Mouse (Mus musculus): ENCODE results near the gene Sept1. TPM values are rescaled to one million over a fixed set of nuclear protein-coding genes. Genes with fewer than 3 reads are reported as not detected.
A peak's percentile ranks its signal among the peaks of the same experiment; 100 is the strongest.

Gene Sept1
- polyA plus RNA-seq, 1 experiment = 2.2 TPM

DNA sequence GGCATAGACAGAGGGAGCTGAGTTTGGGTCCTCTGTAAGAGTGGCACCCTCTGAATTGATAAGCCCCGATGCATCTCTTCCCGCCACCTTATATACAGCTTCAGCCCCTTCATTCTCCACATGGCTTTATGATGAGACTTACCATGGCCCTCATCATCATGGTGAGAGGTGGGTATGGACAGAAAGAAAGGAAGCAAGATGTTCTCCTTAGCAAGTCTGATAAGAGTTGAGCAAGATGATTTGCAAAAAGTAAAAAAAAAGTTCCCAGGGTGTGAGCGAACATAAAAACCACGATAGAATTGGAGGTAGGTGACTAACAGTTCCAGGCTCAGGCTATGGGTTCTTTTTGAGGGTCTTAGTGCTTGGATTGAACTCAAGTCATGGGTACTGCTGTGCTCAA lies 14.3 kb downstream of the Sept1 start:
- Histone ChIP-seq H3K4me3 (no peak overlapping the region), H3K27me3 (ENCODE audit: control insufficient read depth, insufficient read depth, insufficient read length) (no peaks in the 10 kb centered on the region), H3K79me2 (ENCODE audit: control insufficient read depth, insufficient read depth) (no peaks in the 10 kb centered on the region), H3K36me3 (ENCODE audit: control insufficient read depth, insufficient read depth) (no peaks in the 10 kb centered on the region), H3K4me2 (ENCODE audit: low read depth) (no peak overlapping the region), H3ac (ENCODE audit: control insufficient read depth, insufficient read length) (no peak overlapping the region)
- TF ChIP-seq POLR2AphosphoS2 (IDR thresholded peaks at IDR 0.05; ENCODE audit: insufficient read length, low read depth) (no peak), USF1 (IDR thresholded peaks at IDR 0.05; ENCODE audit: low read depth) (no peak), TCF12 (IDR thresholded peaks at IDR 0.05; ENCODE audit: insufficient read depth, poor library complexity, severe bottlenecking) (no peak), SRF (IDR thresholded peaks at IDR 0.05; ENCODE audit: control insufficient read depth, insufficient read length, low read depth) (no peak), MYOD1 (IDR thresholded peaks at IDR 0.05; ENCODE audit: control insufficient read depth in 1 of 3, insufficient read length in 2 of 3, low read depth in 2 of 3) (no peak), MYOG (IDR thresholded peaks at IDR 0.05; ENCODE audit: control insufficient read depth in 1 of 3, insufficient read depth in 1 of 3, insufficient read length in 2 of 3, low read depth in 2 of 3) (no peak), CEBPB (IDR thresholded peaks at IDR 0.05; ENCODE audit: insufficient read depth, poor library complexity, severe bottlenecking) (no peak), POLR2A (IDR thresholded peaks at IDR 0.05; ENCODE audit: insufficient read length, low read depth) (no peak), REST (IDR thresholded peaks at IDR 0.05; ENCODE audit: insufficient read depth, insufficient read length) (no peak), MAX (IDR thresholded peaks at IDR 0.05; ENCODE audit: low read depth) (no peak), E2F4 (IDR thresholded peaks at IDR 0.05; ENCODE audit: insufficient read depth) (no peak), TCF3 (IDR thresholded peaks at IDR 0.05; ENCODE audit: insufficient read length, low read depth) (no peak)

DNA sequence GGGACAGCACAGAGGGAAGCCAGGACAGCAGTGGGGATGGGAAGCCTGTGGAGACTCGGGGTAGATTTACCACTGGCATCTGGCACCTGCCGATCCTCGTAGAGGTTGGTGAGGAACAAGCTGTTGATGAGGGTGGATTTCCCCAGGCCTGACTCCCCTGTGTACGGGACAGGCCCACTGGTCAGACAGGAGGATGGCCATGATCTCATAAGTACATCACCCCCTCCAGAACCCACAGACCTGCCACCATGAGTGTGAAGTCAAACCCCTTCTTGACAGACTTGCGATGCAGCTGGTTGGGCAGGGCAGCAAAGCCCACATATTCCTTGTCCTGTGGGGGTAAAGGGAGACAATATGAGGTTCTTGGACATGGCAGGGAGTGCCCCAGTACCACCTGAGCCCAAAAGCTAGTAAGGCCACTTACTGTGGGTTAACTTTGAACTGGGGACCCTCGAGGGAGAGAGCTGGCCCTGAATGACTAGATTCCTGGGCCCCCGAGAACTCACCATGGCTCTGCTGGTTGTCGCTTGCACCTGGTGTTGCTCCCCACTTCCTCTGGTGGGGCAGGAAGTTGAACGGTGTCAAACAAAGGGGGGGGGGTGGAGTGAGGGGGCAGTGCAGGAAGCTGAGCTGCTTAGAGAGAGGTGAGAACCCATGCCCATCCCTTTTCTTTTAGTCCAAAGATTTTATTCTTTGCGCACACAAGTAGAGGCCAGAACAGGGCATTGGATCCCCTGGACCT lies 14.9 kb downstream of the Sept1 start:
- Histone ChIP-seq H3K4me3 (no peak overlapping the region), H3K79me2 (ENCODE audit: control insufficient read depth, insufficient read depth) (no peaks in the 10 kb centered on the region), H3K36me3 (ENCODE audit: control insufficient read depth, insufficient read depth) (no peaks in the 10 kb centered on the region), H3K27me3 (ENCODE audit: control insufficient read depth, insufficient read depth, insufficient read length) (no peaks in the 10 kb centered on the region), H3ac (ENCODE audit: control insufficient read depth, insufficient read length) (no peak overlapping the region), H3K4me2 (ENCODE audit: low read depth) (no peak overlapping the region)
- TF ChIP-seq MYOG (IDR thresholded peaks at IDR 0.05; ENCODE audit: control insufficient read depth in 1 of 3, insufficient read depth in 1 of 3, insufficient read length in 2 of 3, low read depth in 2 of 3) (peak in 1 of 3 experiments; percentile 11), MYOD1 (IDR thresholded peaks at IDR 0.05; ENCODE audit: control insufficient read depth in 1 of 3, insufficient read length in 2 of 3, low read depth in 2 of 3) (peak in 2 of 3 experiments; percentile 10 to 30), USF1 (IDR thresholded peaks at IDR 0.05; ENCODE audit: low read depth) (no peak)

DNA sequence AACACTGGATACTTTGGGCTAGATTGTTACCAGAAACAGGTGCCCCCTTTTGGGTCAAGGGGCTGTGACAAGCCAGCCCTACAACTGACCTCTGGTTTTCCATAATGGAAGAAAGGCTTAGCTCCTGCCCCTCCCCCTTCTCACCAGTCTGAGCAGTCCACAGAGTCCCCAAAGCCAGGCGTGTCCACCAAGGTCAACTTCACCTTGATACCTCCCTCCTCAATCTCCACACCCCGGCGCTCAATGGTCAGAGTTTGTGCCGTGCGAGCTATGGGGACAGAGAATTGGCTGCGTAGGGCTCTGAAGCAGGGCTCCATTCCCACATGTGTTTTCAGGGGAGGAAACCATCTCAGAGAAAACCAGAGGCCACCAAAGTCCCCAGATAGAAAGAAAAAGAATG lies 15.5 kb downstream of the Sept1 start:
- Histone ChIP-seq H3K27me3 (ENCODE audit: control insufficient read depth, insufficient read depth, insufficient read length) (no peaks in the 10 kb centered on the region), H3K4me2 (ENCODE audit: low read depth) (no peak overlapping the region), H3ac (ENCODE audit: control insufficient read depth, insufficient read length) (no peak overlapping the region), H3K79me2 (ENCODE audit: control insufficient read depth, insufficient read depth) (no peaks in the 10 kb centered on the region), H3K4me3 (no peak overlapping the region), H3K36me3 (ENCODE audit: control insufficient read depth, insufficient read depth) (no peaks in the 10 kb centered on the region)
- TF ChIP-seq POLR2AphosphoS2 (IDR thresholded peaks at IDR 0.05; ENCODE audit: insufficient read length, low read depth) (no peak), TCF3 (IDR thresholded peaks at IDR 0.05; ENCODE audit: insufficient read length, low read depth) (no peak), MAX (IDR thresholded peaks at IDR 0.05; ENCODE audit: low read depth) (no peak), REST (IDR thresholded peaks at IDR 0.05; ENCODE audit: insufficient read depth, insufficient read length) (no peak), POLR2A (IDR thresholded peaks at IDR 0.05; ENCODE audit: insufficient read length, low read depth) (no peak), USF1 (IDR thresholded peaks at IDR 0.05; ENCODE audit: low read depth) (no peak), MYOG (IDR thresholded peaks at IDR 0.05; ENCODE audit: control insufficient read depth in 1 of 3, insufficient read depth in 1 of 3, insufficient read length in 2 of 3, low read depth in 2 of 3) (no peak), CEBPB (IDR thresholded peaks at IDR 0.05; ENCODE audit: insufficient read depth, poor library complexity, severe bottlenecking) (no peak), MYOD1 (IDR thresholded peaks at IDR 0.05; ENCODE audit: control insufficient read depth in 1 of 3, insufficient read length in 2 of 3, low read depth in 2 of 3) (no peak), TCF12 (IDR thresholded peaks at IDR 0.05; ENCODE audit: insufficient read depth, poor library complexity, severe bottlenecking) (no peak), E2F4 (IDR thresholded peaks at IDR 0.05; ENCODE audit: insufficient read depth) (no peak), SRF (IDR thresholded peaks at IDR 0.05; ENCODE audit: control insufficient read depth, insufficient read length, low read depth) (no peak)

DNA sequence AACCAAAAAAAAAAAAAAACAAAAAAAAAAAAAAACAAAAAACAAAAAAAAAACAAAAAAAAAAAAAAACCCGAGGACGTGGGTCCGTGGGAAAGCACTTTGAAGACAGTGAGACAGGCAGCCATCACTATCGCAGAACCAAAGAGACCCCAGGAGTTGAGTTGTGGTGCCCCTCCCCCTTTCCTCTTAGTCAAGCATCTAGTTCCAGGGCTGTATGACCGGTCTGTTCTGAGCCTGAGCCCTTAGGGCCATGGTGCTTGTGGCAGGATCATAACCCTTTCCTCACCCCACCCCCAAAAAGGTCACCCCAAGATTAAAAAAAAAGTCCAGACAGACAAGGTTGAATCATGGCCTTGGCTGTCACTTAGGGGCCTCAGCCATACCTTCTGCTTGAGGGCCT lies 16.6 kb downstream of the Sept1 start:
- H3ac ChIP-seq (ENCODE audit: control insufficient read depth, insufficient read length) = no peak overlapping the region
- no peaks in the 10 kb centered on the region for H3K36me3 ChIP-seq (ENCODE audit: control insufficient read depth, insufficient read depth)
- H3K27me3 ChIP-seq (ENCODE audit: control insufficient read depth, insufficient read depth, insufficient read length) = no peaks in the 10 kb centered on the region
- TF ChIP-seq POLR2AphosphoS2 (IDR thresholded peaks at IDR 0.05; ENCODE audit: insufficient read length, low read depth) (peak; percentile 15), USF1 (IDR thresholded peaks at IDR 0.05; ENCODE audit: low read depth) (no peak)
- peaks cover 8% of the 10 kb centered on the region for H3K79me2 ChIP-seq (ENCODE audit: control insufficient read depth, insufficient read depth)
- no peak overlapping the region for H3K4me2 ChIP-seq (ENCODE audit: low read depth)
- no peak overlapping the region for H3K4me3 ChIP-seq

DNA sequence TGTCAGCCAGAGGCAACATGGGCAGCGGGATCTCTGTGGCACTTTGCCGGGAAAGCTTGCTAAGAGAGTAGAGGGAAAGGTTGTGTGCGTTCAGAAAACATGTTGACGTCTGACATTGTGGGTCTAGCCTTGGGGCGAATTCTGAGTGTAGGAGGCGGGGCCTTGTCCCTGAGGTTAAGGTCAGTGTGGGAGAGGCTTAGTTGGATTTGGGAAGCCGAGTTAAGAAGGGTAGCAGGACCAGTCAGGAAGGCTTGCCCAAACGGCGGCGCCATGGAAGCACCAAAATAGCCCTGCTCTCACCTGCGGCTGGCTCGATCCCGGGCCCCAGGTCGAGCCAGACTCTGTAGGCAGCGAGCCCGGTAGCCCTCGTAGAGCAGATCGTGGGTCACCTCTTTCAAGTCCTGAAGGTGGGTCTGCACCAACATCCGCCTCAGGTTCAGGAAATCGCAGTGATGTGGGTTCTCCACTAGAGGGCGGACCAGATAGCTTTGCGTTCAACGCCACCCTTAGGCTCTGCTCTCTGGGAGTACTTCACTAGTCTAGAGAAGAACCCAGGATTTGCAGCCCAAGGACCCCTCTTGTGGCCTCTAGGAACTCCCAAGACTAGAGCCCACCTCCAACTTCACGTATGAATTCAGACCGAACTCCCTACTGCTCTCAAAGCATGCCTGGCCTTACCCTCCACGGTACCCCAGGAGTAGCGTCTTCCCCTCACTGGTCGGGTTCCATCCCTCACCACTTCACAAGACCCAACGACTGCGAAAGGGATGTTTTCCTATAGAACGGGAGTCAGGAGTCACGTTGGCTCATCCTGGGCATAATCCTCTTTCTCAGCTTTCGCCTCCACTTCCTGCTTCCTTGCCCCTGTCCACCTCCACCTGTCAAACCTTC lies 17.7 kb downstream of the Sept1 start:
- H3ac ChIP-seq (ENCODE audit: control insufficient read depth, insufficient read length) = no peak overlapping the region
- H3K79me2 ChIP-seq (ENCODE audit: control insufficient read depth, insufficient read depth) = peaks cover 8% of the 10 kb centered on the region
- H3K4me2 ChIP-seq (ENCODE audit: low read depth) = peak overlapping the region; percentile 33
- no peaks in the 10 kb centered on the region for H3K36me3 ChIP-seq (ENCODE audit: control insufficient read depth, insufficient read depth)
- H3K4me3 ChIP-seq = peak overlapping the region; percentile 60
- no peak for TF ChIP-seq CEBPB (IDR thresholded peaks at IDR 0.05; ENCODE audit: insufficient read depth, poor library complexity, severe bottlenecking)
- TF ChIP-seq POLR2A (IDR thresholded peaks at IDR 0.05; ENCODE audit: insufficient read length, low read depth) = peak; percentile 63
- no peak for TF ChIP-seq TCF3 (IDR thresholded peaks at IDR 0.05; ENCODE audit: insufficient read length, low read depth)
- TF ChIP-seq TCF12 (IDR thresholded peaks at IDR 0.05; ENCODE audit: insufficient read depth, poor library complexity, severe bottlenecking) = no peak
- peak; percentile 95 for TF ChIP-seq POLR2AphosphoS2 (IDR thresholded peaks at IDR 0.05; ENCODE audit: insufficient read length, low read depth)
- no peak for TF ChIP-seq REST (IDR thresholded peaks at IDR 0.05; ENCODE audit: insufficient read depth, insufficient read length)
- TF ChIP-seq MYOG (IDR thresholded peaks at IDR 0.05; ENCODE audit: control insufficient read depth in 1 of 3, insufficient read depth in 1 of 3, insufficient read length in 2 of 3, low read depth in 2 of 3) = no peak
- TF ChIP-seq E2F4 (IDR thresholded peaks at IDR 0.05; ENCODE audit: insufficient read depth) = no peak
- TF ChIP-seq MYOD1 (IDR thresholded peaks at IDR 0.05; ENCODE audit: control insufficient read depth in 1 of 3, insufficient read length in 2 of 3, low read depth in 2 of 3) = no peak
- H3K27me3 ChIP-seq (ENCODE audit: control insufficient read depth, insufficient read depth, insufficient read length) = no peaks in the 10 kb centered on the region

Data from myocyte (in vitro differentiated cells).